Mouse (Mus musculus) kidney, embryonic 16.5 days (tissue): ENCODE results near the gene Adarb1. TPM values are rescaled to one million over a fixed set of nuclear protein-coding genes. Genes with fewer than 3 reads are reported as not detected.

Experiments
- ATAC-seq: fragments of 200-750 bp; cut with Nextera tagmentation; 2 replicates; pipeline ENCODE4 v1.8.0; 2017; ENCODE audit warnings: moderate TSS enrichment; ENCODE audit not compliant: low FRiP score, low TSS enrichment
- H3K27ac ChIP-seq: fragments of 300-500 bp; sonication (generic); 2 replicates; pipeline ENCODE4 v1.5.1; 2014; ENCODE audit warnings: low read length
- H3K27me3 ChIP-seq: fragments of 300-500 bp; sonication (generic); 2 replicates; pipeline ENCODE4 v1.6.1; 2014; ENCODE audit warnings: low read length, control low read depth, mixed read lengths; ENCODE audit not compliant: insufficient read depth
- H3K36me3 ChIP-seq: fragments of 300-500 bp; sonication (generic); 2 replicates; pipeline ENCODE4 v1.6.1; 2014; ENCODE audit warnings: low read length, control low read depth, mixed read lengths; ENCODE audit not compliant: insufficient read depth
- H3K4me1 ChIP-seq: fragments of 300-500 bp; sonication (generic); 2 replicates; pipeline ENCODE4 v1.6.1; 2014; ENCODE audit warnings: low read length, control low read depth, mixed read lengths; ENCODE audit not compliant: insufficient read depth
- H3K4me2 ChIP-seq: fragments of 300-500 bp; sonication (generic); replicated peaks from 2 replicates; pipeline ENCODE4 v1.6.1; 2014; ENCODE audit warnings: low read depth, low read length
- H3K4me3 ChIP-seq: fragments of 300-500 bp; sonication (generic); 2 replicates; pipeline ENCODE4 v1.5.1; 2014; ENCODE audit warnings: mild to moderate bottlenecking, low read length
- H3K9ac ChIP-seq: fragments of 300-500 bp; sonication (generic); replicated peaks from 2 replicates; pipeline ENCODE4 v1.6.1; 2014; ENCODE audit warnings: low read length
- H3K9me3 ChIP-seq: fragments of 300-500 bp; sonication (generic); 2 replicates; pipeline ENCODE4 v1.6.1; 2016; ENCODE audit warnings: low read length, control low read depth
- WGBS: fragments of 180-500 bp; shearing (Covaris S2); extraction: QIAGEN DNeasy Blood & Tissue Kit; methylation state at CpG from one replicate; pipeline ENCODE4 v1.1.7; 2014; 5-methylcytosine and 5-hydroxymethylcytosine counted together
- polyA plus RNA-seq: library from polyadenylated mRNA; unstranded; fragments of >200 nt; fragmentation: Nextera tagmentation; extraction: Ambion mirVana; gene quantifications from 2 replicates; pipeline ENCODE4 v1.2.1, GENCODE M21; 2015

The Adarb1 gene
- polyA plus RNA-seq, 1 experiment from 2014 or later = 7.9 TPM

DNA sequence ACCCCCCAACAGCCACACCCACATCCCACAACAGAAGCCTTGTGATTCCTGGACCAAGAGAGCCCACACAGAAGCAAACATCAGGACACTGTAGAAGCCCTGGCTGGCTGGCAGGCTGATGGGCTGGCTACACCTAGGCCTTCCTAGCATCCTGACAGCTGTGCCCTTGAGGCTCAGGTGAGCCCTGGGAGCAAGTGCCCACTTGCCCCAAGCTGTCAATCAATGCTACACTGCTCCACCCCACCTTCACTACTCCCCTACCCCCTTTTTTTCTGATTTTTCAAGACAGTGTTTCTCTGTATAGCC is 32.0 kb upstream of the Adarb1 start:
- Histone ChIP-seq H3K4me2 (no peak overlapping the region), H3K27ac (no peak overlapping the region), H3K4me1 (peaks cover 20% of the 10 kb centered on the region), H3K27me3 (no peaks in the 10 kb centered on the region), H3K4me3 (no peak overlapping the region), H3K36me3 (no peaks in the 10 kb centered on the region), H3K9me3 (peaks cover 3% of the 10 kb centered on the region; the same call in 1 of the 2 replicates), H3K9ac (no peak overlapping the region)
- ATAC-seq = no peak

DNA sequence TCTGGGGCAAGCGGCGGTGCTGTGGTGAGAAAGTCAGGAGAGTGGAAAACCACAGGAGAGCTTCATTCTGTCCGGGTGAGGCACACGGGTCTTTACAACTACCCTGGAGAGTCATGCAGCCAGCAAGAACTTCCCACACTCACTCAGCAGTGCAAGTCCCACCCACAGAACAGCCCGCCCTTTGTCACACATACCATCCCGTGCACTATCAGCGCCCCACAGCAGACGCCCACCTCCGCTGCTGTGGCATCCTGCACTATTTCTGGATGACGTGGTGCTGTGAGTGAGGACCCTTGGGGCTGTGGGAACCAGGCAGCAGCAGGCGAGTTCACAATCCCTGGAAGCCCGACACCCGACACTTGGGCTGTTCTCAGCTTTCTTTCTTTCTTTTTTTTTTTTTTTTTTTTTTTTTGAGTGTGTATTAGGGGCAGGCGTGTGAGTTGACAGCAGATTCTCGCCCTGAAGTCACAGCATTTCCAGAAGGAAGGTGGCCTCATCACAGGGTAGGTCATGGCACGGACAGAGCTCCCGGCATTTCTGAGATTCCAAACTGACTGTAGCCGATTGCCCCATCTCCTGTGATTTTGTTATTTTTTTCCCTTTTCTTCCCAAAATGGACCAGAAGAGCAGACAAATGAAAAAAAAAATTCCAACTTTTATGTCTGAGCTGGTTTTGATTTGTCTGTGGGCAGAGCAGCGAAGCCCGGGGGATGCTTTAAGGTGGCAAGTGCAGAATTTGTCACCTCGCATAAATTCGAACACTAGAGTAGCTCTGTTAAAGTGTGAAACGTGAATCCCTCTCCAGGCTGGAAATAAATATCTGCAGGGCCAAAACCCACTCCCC is 31.5 kb upstream of the Adarb1 start:
- peak overlapping the region; percentile 24 for H3K4me3 ChIP-seq

DNA sequence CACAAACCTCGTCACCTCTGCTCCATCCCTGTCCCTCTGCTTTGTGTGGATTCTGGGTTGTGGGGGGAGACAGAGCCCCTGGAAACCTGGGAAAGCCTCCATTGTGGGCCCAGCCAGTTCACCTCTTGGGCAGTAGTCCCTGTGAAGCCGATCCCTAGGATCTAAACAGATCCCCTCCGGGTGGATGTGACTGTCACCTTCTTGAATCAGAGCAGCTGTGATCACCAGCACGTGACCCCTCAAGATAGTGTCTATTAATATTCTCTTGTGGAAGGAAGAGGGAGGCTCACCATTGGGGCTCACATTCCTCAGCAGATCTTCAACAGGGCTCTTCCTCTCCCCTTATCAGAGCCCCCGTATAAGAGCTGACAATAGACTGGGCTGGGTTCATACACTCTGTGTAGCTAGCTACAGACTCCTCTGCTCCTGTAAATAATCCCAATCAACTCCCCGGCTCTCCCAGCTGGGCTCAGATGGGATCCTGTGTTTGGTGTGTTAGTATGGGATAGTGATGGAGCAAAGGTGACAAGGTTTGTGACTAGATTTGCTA is 30.7 kb upstream of the Adarb1 start:
- Histone ChIP-seq H3K4me1 (peaks cover 20% of the 10 kb centered on the region), H3K4me3 (no peak overlapping the region; the same call in 1 of the 2 replicates), H3K9ac (no peak overlapping the region), H3K9me3 (peaks cover 7% of the 10 kb centered on the region; the same call in 1 of the 2 replicates), H3K36me3 (no peaks in the 10 kb centered on the region), H3K27ac (no peak overlapping the region), H3K4me2 (peak overlapping the region; percentile 47), H3K27me3 (no peaks in the 10 kb centered on the region)
- no peak for ATAC-seq
- 38% methylated on average over 6 of the region's 6 CpGs for WGBS

More for the DNA sequence above, 31.5 kb upstream of the Adarb1 start:
- no peaks in the 10 kb centered on the region for H3K36me3 ChIP-seq
- H3K9me3 ChIP-seq = peaks cover 7% of the 10 kb centered on the region; the same call in 1 of the 2 replicates
- H3K27ac ChIP-seq = no peak overlapping the region
- peaks cover 20% of the 10 kb centered on the region for H3K4me1 ChIP-seq
- H3K27me3 ChIP-seq = no peaks in the 10 kb centered on the region
- peak overlapping the region; percentile 47 for H3K4me2 ChIP-seq
- ATAC-seq = peak; percentile 52; the same call in 1 of the 2 replicates
- H3K9ac ChIP-seq = 0 out of 2 replicates have a peak overlapping the region, but pooled peaks have one; percentile 13
- WGBS = 10% methylated on average over 23 of the region's 23 CpGs

DNA sequence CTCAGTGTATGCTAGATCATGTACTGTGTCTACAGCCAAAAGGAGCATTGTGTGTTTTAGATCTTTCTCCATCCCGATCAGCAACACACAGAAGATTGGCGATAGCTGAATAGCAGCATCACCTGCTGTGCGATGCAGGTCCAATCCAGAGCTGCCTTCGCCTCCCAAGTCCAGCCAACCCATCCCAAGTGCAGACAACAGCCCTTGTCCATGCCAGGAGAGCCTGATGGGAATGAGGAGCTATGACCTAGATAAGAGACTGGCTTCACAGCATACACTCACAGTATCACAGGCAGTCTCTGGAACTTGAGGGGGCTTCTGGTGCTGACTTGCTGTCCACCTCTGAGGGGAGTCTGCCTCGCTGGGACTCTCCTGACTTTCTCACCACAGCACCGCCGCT is 30.1 kb upstream of the Adarb1 start:
- H3K4me2 ChIP-seq = no peak overlapping the region
- no peak overlapping the region for H3K4me3 ChIP-seq
- peaks cover 20% of the 10 kb centered on the region for H3K4me1 ChIP-seq
- no peak for ATAC-seq
- no peak overlapping the region for H3K9ac ChIP-seq
- WGBS = 83% methylated on average over 7 of the region's 7 CpGs
- no peaks in the 10 kb centered on the region for H3K27me3 ChIP-seq
- peaks cover 7% of the 10 kb centered on the region; the same call in 1 of the 2 replicates for H3K9me3 ChIP-seq
- H3K27ac ChIP-seq = no peak overlapping the region
- no peaks in the 10 kb centered on the region for H3K36me3 ChIP-seq

DNA sequence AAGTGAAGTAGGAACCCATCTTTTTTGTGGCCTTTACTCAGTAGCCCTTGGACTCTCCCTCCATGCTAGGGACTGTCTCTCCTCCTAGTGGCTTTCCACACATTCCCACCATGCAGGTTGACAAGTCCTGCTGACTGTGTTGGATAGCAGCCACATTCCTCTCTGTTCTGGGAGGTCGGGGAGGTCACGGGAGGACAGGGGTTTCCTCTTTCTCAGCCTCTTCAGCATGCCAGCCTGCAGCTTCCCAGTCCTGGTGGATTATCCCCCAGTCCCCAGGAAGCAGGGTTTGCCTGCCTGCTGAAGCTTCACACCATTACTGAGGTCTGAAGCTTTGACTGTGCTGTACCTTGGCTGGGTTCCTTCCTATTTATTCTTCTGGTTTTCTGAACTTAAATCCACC is 29.7 kb upstream of the Adarb1 start:
- Histone ChIP-seq H3K4me1 (peaks cover 20% of the 10 kb centered on the region), H3K9ac (no peak overlapping the region), H3K27ac (no peak overlapping the region), H3K27me3 (no peaks in the 10 kb centered on the region), H3K9me3 (peaks cover 7% of the 10 kb centered on the region; the same call in 1 of the 2 replicates), H3K4me2 (no peak overlapping the region), H3K36me3 (no peaks in the 10 kb centered on the region), H3K4me3 (no peak overlapping the region)
- ATAC-seq = no peak; the same call in 1 of the 2 replicates
- 7% methylated on average over 2 of the region's 2 CpGs for WGBS

DNA sequence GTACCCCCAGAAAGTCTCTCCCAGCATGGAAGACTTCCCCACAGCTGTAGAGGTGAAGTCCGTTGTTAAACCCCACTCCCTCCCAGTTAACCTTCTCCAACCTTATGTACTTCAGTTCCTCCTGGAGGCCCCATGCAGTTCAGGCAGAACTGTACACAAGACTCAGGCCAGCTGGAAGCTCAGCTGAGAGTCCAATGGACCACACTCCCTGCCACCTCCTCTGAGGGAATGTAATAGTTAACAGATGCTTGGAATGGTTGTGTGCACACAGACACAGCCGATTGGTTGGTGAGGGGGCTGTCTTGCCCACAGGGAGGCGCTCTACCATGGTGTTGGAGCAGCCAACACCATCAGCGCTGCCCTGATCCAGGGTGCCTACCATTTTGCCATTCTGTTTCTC is 24.2 kb upstream of the Adarb1 start:
- Histone ChIP-seq H3K9ac (no peak overlapping the region), H3K27me3 (no peaks in the 10 kb centered on the region), H3K27ac (no peak overlapping the region), H3K36me3 (no peaks in the 10 kb centered on the region), H3K4me1 (peaks cover 17% of the 10 kb centered on the region), H3K9me3 (peaks cover 7% of the 10 kb centered on the region; the same call in 1 of the 2 replicates), H3K4me3 (no peak overlapping the region), H3K4me2 (no peak overlapping the region)
- 75% methylated on average over 4 of the region's 4 CpGs for WGBS
- ATAC-seq = no peak

DNA sequence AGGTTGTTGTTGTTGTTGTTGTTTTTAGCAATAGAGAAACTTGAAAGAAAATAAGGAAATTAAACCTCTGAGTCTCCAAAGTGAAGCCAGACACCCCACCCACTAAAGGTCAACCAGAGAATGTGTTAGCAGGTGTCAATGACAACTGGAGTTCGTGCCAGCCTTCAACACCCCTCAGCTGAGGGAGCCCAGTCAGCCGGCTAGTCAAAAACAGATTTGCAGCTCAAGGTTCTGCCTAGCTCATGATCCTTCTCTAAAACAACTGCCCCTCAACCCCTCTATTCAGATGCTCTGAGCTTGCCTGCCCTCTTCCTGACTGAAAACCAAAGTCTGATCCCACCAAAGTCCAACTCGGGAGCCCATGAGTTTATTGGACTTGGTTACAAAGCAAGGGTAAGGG is 23.7 kb upstream of the Adarb1 start:
- H3K9ac ChIP-seq = no peak overlapping the region
- H3K27me3 ChIP-seq = no peaks in the 10 kb centered on the region
- H3K27ac ChIP-seq = no peak overlapping the region
- H3K4me3 ChIP-seq = no peak overlapping the region
- peaks cover 17% of the 10 kb centered on the region for H3K4me1 ChIP-seq
- WGBS = 58% methylated on average over 3 of the region's 3 CpGs
- H3K4me2 ChIP-seq = no peak overlapping the region
- peaks cover 7% of the 10 kb centered on the region; the same call in 1 of the 2 replicates for H3K9me3 ChIP-seq
- ATAC-seq = no peak
- H3K36me3 ChIP-seq = no peaks in the 10 kb centered on the region

DNA sequence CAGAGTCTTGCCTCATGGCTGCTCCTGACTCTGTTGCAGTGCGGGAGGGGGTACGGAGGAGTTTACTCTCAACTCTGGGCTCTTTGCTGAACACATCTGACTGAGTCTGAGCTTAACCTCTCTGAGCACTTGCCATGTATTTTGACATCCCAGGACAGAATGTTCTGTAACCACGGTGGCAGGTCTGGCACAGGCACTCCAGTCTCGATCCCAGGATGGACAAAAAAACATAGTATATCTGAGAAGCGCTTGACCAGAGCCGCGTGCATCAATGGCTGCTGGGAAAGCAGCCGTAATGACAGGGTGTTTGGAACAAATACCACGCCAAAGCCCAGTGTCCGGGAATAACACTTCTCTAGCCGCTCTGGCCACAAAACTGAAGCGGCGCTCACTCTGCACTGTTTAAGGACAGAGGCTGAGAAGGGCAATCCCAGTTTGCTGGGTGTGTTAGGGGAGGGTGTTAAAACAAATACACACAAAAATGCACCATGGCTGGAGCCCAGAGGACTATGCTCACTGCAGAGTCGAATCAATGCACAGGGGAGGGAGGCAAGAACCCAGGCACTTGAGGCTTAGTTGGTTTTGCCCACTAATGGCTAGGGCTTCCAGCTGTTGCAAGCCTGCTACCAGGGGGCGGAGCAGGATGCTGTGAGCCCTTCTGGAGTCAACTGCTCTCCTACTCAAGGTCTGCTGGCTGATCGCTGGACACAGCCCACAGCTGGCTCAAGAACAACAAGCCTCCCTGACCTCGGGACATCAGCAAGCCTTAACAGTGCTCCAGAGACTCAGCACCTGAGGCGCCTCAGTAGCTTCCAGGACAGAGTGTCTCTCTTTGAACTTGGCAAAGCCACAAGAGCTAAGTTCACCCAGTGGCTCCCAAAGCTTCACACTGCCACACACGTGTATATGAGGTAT is 23.0 kb upstream of the Adarb1 start:
- peak; percentile 39 for ATAC-seq
- Histone ChIP-seq H3K27me3 (no peaks in the 10 kb centered on the region), H3K4me1 (peaks cover 17% of the 10 kb centered on the region), H3K9ac (no peak overlapping the region), H3K36me3 (no peaks in the 10 kb centered on the region), H3K4me2 (peak overlapping the region; percentile 23), H3K9me3 (peaks cover 7% of the 10 kb centered on the region; the same call in 1 of the 2 replicates), H3K4me3 (no peak overlapping the region), H3K27ac (no peak overlapping the region)
- WGBS = 24% methylated on average over 19 of the region's 19 CpGs

DNA sequence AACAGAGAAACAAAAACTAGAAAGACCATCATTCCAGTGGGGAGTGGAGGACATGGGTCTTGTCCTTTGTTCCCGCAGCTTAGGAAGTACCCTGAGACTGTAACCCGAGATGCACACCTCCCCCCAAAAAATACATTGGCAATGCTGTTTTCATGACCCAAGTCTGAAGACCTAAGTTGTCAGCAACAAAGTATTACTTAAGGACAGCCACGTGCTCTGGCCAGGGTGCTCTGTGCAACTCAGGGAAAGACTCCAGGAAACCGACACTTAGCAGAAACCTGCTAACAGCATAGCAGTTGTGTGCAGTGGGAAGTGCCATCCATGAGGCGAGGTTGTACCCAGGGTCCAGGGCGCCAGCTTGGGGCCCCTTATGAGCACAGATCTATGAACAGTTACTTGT is 22.2 kb upstream of the Adarb1 start:
- no peak overlapping the region for H3K4me3 ChIP-seq
- peak overlapping the region; percentile 23; the same call in 1 of the 2 replicates for H3K4me2 ChIP-seq
- no peaks in the 10 kb centered on the region for H3K36me3 ChIP-seq
- no peak overlapping the region for H3K9ac ChIP-seq
- peaks cover 17% of the 10 kb centered on the region for H3K4me1 ChIP-seq
- WGBS = 16% methylated on average over 6 of the region's 6 CpGs
- no peak overlapping the region for H3K27ac ChIP-seq
- no peaks in the 10 kb centered on the region for H3K27me3 ChIP-seq
- ATAC-seq = no peak
- peaks cover 6% of the 10 kb centered on the region; the same call in 1 of the 2 replicates for H3K9me3 ChIP-seq
